Mouse (Mus musculus): ENCODE data around the gene Nxnl1. TPM values are rescaled to one million over a fixed set of nuclear protein-coding genes. Genes with fewer than 3 reads are reported as not detected.

Gene Nxnl1
- total and polyA plus RNA-seq, 2 experiments: not detected

DNA sequence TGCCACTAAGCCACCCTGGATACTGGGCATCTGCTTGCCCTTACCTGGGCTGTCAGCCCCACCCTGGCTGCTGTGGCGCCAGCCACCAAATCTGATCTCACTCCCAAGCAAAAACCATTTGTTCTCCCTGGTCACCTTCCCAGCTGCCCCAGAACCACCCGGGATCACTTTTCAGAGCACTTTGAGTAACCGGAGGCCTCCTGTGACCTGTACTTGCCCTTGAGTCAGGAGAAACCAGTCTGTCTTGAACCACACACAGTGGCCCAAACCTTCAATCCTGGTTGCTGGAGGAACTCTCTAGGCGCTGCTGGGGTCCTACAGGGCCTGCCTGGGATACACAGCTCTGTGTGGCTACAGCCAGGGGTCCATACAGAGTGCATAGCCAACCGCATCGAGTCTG lies 13.6 kb downstream of the Nxnl1 start:
- Histone ChIP-seq H3K79me2 (ENCODE audit: control insufficient read depth, insufficient read depth, low read length) (no peaks in the 10 kb centered on the region), H3K27me3 (ENCODE audit: control insufficient read depth, insufficient read depth, low read length) (no peaks in the 10 kb centered on the region), H3K4me3 (ENCODE audit: insufficient read depth, low read depth, low read length) (no peak overlapping the region), H3K4me1 (ENCODE audit: control insufficient read depth, insufficient read depth, low read length) (no peaks in the 10 kb centered on the region), H3K9ac (ENCODE audit: low read depth, low read length) (no peak overlapping the region), H3K36me3 (ENCODE audit: control insufficient read depth, insufficient read depth, low read length) (no peaks in the 10 kb centered on the region; the same call in 1 of the 2 replicates), H3K27ac (replicated peaks; ENCODE audit: insufficient read depth, low read depth, low read length) (no peak overlapping the region)
- DNase-seq (ENCODE audit: extremely low read depth, low read depth, low spot score): no peak
- WGBS: 70% methylated on average over 6 of the region's 6 CpGs
- TF ChIP-seq CTCF (IDR thresholded peaks at IDR 0.05; ENCODE audit: low read depth, low read length) (no peak), POLR2A (IDR thresholded peaks at IDR 0.05; ENCODE audit: extremely low read depth, insufficient read depth, low read length) (no peak)

DNA sequence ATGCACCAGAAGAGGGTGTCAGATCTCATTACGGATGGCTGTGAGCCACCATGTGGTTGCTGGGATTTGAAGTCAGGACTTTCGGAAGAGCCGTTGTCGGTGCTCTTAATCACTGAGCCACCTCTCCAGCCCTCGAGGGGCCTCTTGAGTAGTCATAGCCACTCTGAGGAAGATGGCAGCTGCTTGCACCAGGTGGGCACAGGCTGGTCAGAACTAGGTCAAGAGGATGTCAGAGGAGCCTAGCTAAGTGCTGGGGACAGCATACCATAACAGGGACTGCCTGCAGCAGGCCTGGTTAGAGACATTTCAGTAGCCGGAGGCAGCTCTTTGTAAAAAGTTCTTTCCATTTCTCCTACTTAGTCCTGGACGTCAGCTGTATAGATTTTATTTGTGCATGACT lies 15.6 kb downstream of the Nxnl1 start:
- Histone ChIP-seq H3K4me1 (ENCODE audit: control insufficient read depth, insufficient read depth, low read length) (no peaks in the 10 kb centered on the region), H3K36me3 (ENCODE audit: control insufficient read depth, insufficient read depth, low read length) (peaks cover 2% of the 10 kb centered on the region; the same call in 1 of the 2 replicates), H3K9ac (ENCODE audit: low read depth, low read length) (no peak overlapping the region), H3K27ac (replicated peaks; ENCODE audit: insufficient read depth, low read depth, low read length) (no peak overlapping the region), H3K79me2 (ENCODE audit: control insufficient read depth, insufficient read depth, low read length) (no peaks in the 10 kb centered on the region), H3K4me3 (ENCODE audit: insufficient read depth, low read depth, low read length) (no peak overlapping the region), H3K27me3 (ENCODE audit: control insufficient read depth, insufficient read depth, low read length) (no peaks in the 10 kb centered on the region)
- DNase-seq (ENCODE audit: extremely low read depth, low read depth, low spot score): no peak
- TF ChIP-seq POLR2A (IDR thresholded peaks at IDR 0.05; ENCODE audit: extremely low read depth, insufficient read depth, low read length) (no peak), CTCF (IDR thresholded peaks at IDR 0.05; ENCODE audit: low read depth, low read length) (no peak)
- 82% methylated on average over 7 of the region's 7 CpGs for WGBS

DNA sequence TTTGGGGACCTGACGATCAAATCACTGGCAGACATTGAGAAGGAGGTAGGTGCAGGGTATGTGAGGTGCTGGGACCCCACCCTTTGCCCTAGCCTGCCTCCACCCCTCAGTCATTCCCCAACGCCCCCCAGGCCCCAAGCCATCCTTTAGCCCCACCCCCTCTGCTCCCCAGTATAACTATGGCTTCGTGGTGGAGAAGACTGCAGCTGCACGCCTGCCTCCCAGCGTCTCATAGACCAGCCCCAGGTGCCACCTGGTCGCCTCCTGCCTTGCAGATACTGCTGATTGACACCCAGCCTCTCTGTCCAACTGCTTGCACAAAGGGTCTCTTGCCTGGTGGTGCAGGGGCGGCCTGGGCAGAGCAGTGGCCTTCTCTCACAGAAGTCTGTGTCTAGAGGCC lies 18.8 kb downstream of the Nxnl1 start:
- TF ChIP-seq POLR2A (IDR thresholded peaks at IDR 0.05; ENCODE audit: extremely low read depth, insufficient read depth, low read length): no peak
- TF ChIP-seq CTCF (IDR thresholded peaks at IDR 0.05; ENCODE audit: low read depth, low read length): no peak
- WGBS: 95% methylated on average over 7 of the region's 7 CpGs
- H3K36me3 ChIP-seq (ENCODE audit: control insufficient read depth, insufficient read depth, low read length): peaks cover 2% of the 10 kb centered on the region; the same call in 1 of the 2 replicates
- no peak overlapping the region for H3K27ac ChIP-seq (replicated peaks; ENCODE audit: insufficient read depth, low read depth, low read length)
- DNase-seq (ENCODE audit: extremely low read depth, low read depth, low spot score): no peak
- peaks cover 3% of the 10 kb centered on the region; the same call in 1 of the 2 replicates for H3K79me2 ChIP-seq (ENCODE audit: control insufficient read depth, insufficient read depth, low read length)
- H3K9ac ChIP-seq (ENCODE audit: low read depth, low read length): no peak overlapping the region
- no peak overlapping the region for H3K4me3 ChIP-seq (ENCODE audit: insufficient read depth, low read depth, low read length)
- no peaks in the 10 kb centered on the region for H3K27me3 ChIP-seq (ENCODE audit: control insufficient read depth, insufficient read depth, low read length)
- H3K4me1 ChIP-seq (ENCODE audit: control insufficient read depth, insufficient read depth, low read length): peaks cover 4% of the 10 kb centered on the region; the same call in 1 of the 2 replicates

DNA sequence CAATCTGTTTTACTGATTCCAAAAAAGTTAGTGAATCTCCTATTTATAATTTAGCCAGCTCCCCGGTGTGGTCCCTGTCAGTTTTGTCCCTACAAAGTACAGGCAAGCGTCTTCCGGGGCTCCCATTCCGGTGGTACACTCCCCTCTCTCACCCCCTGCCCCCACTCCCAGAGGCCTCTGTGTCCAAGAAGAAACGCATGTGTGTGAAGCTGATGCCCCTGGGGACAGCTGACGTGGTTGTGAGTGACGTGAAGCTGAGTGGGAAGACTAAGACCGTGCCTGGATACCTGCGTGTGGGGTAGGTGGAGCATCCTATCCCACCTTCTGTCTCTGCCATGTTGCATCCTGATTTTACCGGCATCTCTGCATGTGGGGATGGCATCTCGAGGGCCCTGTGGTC lies 21.3 kb downstream of the Nxnl1 start:
- H3K4me3 ChIP-seq (ENCODE audit: insufficient read depth, low read depth, low read length): no peak overlapping the region
- DNase-seq (ENCODE audit: extremely low read depth, low read depth, low spot score): no peak
- H3K4me1 ChIP-seq (ENCODE audit: control insufficient read depth, insufficient read depth, low read length): peaks cover 4% of the 10 kb centered on the region; the same call in 1 of the 2 replicates
- H3K27ac ChIP-seq (replicated peaks; ENCODE audit: insufficient read depth, low read depth, low read length): no peak overlapping the region
- H3K27me3 ChIP-seq (ENCODE audit: control insufficient read depth, insufficient read depth, low read length): no peaks in the 10 kb centered on the region
- TF ChIP-seq CTCF (IDR thresholded peaks at IDR 0.05; ENCODE audit: low read depth, low read length): no peak
- TF ChIP-seq POLR2A (IDR thresholded peaks at IDR 0.05; ENCODE audit: extremely low read depth, insufficient read depth, low read length): no peak
- no peak overlapping the region for H3K9ac ChIP-seq (ENCODE audit: low read depth, low read length)
- H3K79me2 ChIP-seq (ENCODE audit: control insufficient read depth, insufficient read depth, low read length): peaks cover 3% of the 10 kb centered on the region; the same call in 1 of the 2 replicates
- H3K36me3 ChIP-seq (ENCODE audit: control insufficient read depth, insufficient read depth, low read length): peaks cover 2% of the 10 kb centered on the region; the same call in 1 of the 2 replicates
- 94% methylated on average over 11 of the region's 11 CpGs for WGBS

DNA sequence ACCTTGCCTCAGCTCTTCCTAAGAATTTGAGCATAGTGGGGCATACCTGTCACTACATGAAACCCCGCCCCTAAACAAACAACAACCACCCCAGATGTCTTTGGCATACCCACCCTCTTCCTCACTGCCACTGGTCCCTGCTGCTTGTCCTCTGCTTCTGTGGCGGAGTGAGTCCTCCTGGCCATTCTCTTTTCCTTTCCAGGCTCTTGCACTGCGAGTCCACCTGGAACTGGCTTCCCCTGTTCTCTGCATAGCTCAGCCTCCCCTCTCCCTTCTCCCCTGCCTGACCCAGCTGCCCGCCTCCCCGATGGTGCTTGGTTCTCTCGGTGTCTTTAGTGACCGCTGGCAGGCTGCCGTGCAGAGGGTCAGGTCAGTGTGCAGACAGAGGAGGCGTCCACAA lies 22.6 kb downstream of the Nxnl1 start:
- H3K27ac ChIP-seq (replicated peaks; ENCODE audit: insufficient read depth, low read depth, low read length): no peak overlapping the region
- peaks cover 2% of the 10 kb centered on the region; the same call in 1 of the 2 replicates for H3K36me3 ChIP-seq (ENCODE audit: control insufficient read depth, insufficient read depth, low read length)
- H3K4me1 ChIP-seq (ENCODE audit: control insufficient read depth, insufficient read depth, low read length): peaks cover 4% of the 10 kb centered on the region; the same call in 1 of the 2 replicates
- TF ChIP-seq CTCF (IDR thresholded peaks at IDR 0.05; ENCODE audit: low read depth, low read length) (no peak), POLR2A (IDR thresholded peaks at IDR 0.05; ENCODE audit: extremely low read depth, insufficient read depth, low read length) (no peak)
- H3K9ac ChIP-seq (ENCODE audit: low read depth, low read length): no peak overlapping the region
- H3K79me2 ChIP-seq (ENCODE audit: control insufficient read depth, insufficient read depth, low read length): peaks cover 3% of the 10 kb centered on the region; the same call in 1 of the 2 replicates
- DNase-seq (ENCODE audit: extremely low read depth, low read depth, low spot score): no peak
- no peak overlapping the region; the same call in 1 of the 2 replicates for H3K4me3 ChIP-seq (ENCODE audit: insufficient read depth, low read depth, low read length)
- no peaks in the 10 kb centered on the region for H3K27me3 ChIP-seq (ENCODE audit: control insufficient read depth, insufficient read depth, low read length)
- WGBS: 52% methylated on average over 9 of the region's 9 CpGs

DNA sequence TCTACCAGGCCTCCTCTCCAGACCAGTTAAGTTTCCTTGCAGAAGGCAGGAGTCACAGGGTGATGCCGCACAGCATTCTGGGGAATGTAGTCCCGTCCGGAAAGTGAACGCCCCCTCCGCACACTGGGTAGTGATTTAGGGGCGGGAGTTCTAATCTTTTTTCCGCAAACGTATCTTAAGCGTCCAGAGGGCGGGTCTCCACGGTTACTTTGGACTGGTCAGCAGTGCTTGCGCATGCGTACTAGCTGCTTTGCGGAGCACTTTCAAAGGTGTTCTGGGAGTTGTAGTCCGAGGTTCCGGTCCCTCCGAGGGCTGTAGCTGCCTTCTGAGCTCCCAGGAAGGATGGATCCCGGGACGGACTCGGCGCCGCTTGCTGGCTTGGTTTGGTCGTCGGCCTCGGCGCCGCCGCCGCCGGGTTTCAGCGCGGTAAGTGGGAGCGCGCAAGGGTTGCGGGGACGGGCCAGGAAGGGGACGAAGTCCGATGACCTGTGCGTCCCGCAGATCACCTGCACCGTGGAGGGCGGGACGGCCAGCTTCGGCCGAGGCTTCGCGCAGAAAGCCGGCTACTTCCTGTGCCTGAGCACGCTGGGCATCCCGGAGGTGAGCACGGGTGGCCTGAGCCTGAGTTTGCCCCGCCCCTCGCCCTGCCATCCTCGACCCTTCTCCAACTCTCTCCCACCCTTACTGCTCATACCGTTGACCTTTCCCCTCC lies 23.6 kb downstream of the Nxnl1 start, which contains the start of gene Mvb12a:
Gene Mvb12a, plus strand, starts transcription at position 291 of the 712 bp plus-strand sequence.
- peak within 1 kb of the TSS; percentile 75 for H3K4me3 ChIP-seq (ENCODE audit: insufficient read depth, low read depth, low read length)
- peaks cover 3% of the 10 kb centered on the region; the same call in 1 of the 2 replicates for H3K79me2 ChIP-seq (ENCODE audit: control insufficient read depth, insufficient read depth, low read length)
- H3K36me3 ChIP-seq (ENCODE audit: control insufficient read depth, insufficient read depth, low read length): peaks cover 2% of the 10 kb centered on the region; the same call in 1 of the 2 replicates
- peak; percentile 99 for DNase-seq (ENCODE audit: extremely low read depth, low read depth, low spot score)
- H3K27me3 ChIP-seq (ENCODE audit: control insufficient read depth, insufficient read depth, low read length): no peaks in the 10 kb centered on the region
- TF ChIP-seq POLR2A (IDR thresholded peaks at IDR 0.05; ENCODE audit: extremely low read depth, insufficient read depth, low read length) (peak; percentile 48; the same call in 1 of the 2 replicates), CTCF (IDR thresholded peaks at IDR 0.05; ENCODE audit: low read depth, low read length) (no peak)
- H3K4me1 ChIP-seq (ENCODE audit: control insufficient read depth, insufficient read depth, low read length): peaks cover 11% of the 10 kb centered on the region
- H3K27ac ChIP-seq (replicated peaks; ENCODE audit: insufficient read depth, low read depth, low read length): peak within 1 kb of the TSS; percentile 89
- peak within 1 kb of the TSS; percentile 86 for H3K9ac ChIP-seq (ENCODE audit: low read depth, low read length)
- under 1% methylated on average over 55 of the region's 55 CpGs for WGBS
